Mouse (Mus musculus): ENCODE data around the gene Mdh1. TPM values are rescaled to one million over a fixed set of nuclear protein-coding genes. Genes with fewer than 3 reads are reported as not detected.
"Not testable (repeated sequence)": the region's sequence is repeated elsewhere in the genome, so short reads cannot be mapped to it uniquely, and the experiment has no call there.

Mdh1 gene
- polyA plus RNA-seq, 1 experiment from 2014 or later: 775 TPM

DNA sequence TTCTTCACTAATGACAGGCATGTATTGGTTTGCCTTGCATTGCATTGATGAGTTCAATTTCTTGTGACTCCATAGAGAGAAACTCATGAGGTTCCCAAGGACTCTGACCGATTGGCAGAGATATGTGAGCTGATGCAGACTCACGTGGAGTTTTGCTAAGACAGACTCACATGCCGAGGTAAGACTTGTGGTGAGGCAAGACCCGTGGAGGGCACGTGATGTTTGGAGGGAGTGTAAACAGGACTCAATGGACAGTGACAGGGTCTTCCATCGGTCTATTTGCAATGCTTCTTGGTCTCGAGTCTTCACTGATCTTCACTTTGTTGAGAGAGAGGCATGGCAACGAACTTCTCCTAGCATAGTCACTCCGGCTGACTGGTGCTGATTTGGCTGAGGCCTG lies 54.4 kb downstream of the Mdh1 start:
- H3K4me2 ChIP-seq (ENCODE audit: low read length): no peak overlapping the region
- 90% methylated on average over 9 of the region's 9 CpGs for WGBS
- H3K9me3 ChIP-seq (ENCODE audit: control insufficient read depth, low read length): no peaks in the 10 kb centered on the region
- H3K9ac ChIP-seq (ENCODE audit: low read depth, low read length): no peak overlapping the region
- H3K4me1 ChIP-seq (ENCODE audit: control insufficient read depth, insufficient read depth, low read depth, low read length): no peaks in the 10 kb centered on the region
- H3K4me3 ChIP-seq (ENCODE audit: low read length): no peak overlapping the region
- H3K36me3 ChIP-seq (ENCODE audit: control insufficient read depth, insufficient read depth, low read length): no peaks in the 10 kb centered on the region
- no peaks in the 10 kb centered on the region for H3K27me3 ChIP-seq (replicated peaks; ENCODE audit: control insufficient read depth, insufficient read depth, low read length)
- no peak for ATAC-seq
- no peak overlapping the region for H3K27ac ChIP-seq (ENCODE audit: low read depth, low read length)

DNA sequence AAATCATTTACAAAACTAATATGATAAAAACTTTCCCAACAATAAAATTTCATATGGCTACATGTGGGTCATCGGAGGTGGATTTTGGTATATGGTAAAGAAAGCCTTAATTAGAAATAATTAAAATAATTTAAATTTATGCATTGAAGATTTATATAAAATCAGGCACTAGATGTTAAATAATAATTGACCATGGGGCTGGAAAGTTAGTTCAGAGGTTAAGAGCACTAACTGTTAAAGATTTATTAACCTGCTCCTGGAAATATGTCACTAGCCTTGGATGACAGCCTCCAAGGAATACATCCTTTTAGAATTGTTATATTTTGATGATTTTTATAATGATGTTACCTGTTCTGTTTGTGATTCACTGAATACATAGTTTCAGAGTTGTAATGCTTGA lies 55.8 kb downstream of the Mdh1 start:
- not testable (repeated sequence) for H3K36me3 ChIP-seq (ENCODE audit: control insufficient read depth, insufficient read depth, low read length); H3K4me2 ChIP-seq (ENCODE audit: low read length); H3K4me3 ChIP-seq (ENCODE audit: low read length); H3K9me3 ChIP-seq (ENCODE audit: control insufficient read depth, low read length); H3K4me1 ChIP-seq (ENCODE audit: control insufficient read depth, insufficient read depth, low read depth, low read length); ATAC-seq; H3K9ac ChIP-seq (ENCODE audit: low read depth, low read length); H3K27ac ChIP-seq (ENCODE audit: low read depth, low read length); H3K27me3 ChIP-seq (replicated peaks; ENCODE audit: control insufficient read depth, insufficient read depth, low read length)
- WGBS: 96% methylated on average over 1 of the region's 1 CpGs

DNA sequence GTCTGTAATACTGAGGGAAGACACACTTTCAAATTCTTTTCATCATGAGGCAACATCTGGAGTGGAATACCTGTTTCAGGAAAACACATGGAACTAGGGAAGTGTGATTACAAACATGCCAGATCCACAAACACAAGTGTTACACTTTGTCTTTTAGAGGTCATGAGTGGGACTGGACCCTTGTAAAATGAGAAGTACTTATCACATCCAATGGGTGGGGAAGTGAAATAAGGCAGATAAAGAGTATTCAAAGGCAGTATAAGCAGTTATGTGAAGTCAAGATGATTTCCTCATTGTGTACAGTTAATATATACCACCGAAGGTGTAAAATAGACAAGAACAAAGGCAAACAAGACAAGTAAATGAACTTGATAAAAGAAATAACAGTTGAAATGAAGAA lies 61.6 kb downstream of the Mdh1 start:
- H3K4me2 ChIP-seq (ENCODE audit: low read length); ATAC-seq; H3K27me3 ChIP-seq (replicated peaks; ENCODE audit: control insufficient read depth, insufficient read depth, low read length); H3K9me3 ChIP-seq (ENCODE audit: control insufficient read depth, low read length); H3K27ac ChIP-seq (ENCODE audit: low read depth, low read length); H3K4me1 ChIP-seq (ENCODE audit: control insufficient read depth, insufficient read depth, low read depth, low read length); H3K36me3 ChIP-seq (ENCODE audit: control insufficient read depth, insufficient read depth, low read length); H3K9ac ChIP-seq (ENCODE audit: low read depth, low read length); H3K4me3 ChIP-seq (ENCODE audit: low read length): not testable (repeated sequence)
- 94% methylated on average over 1 of the region's 1 CpGs for WGBS

DNA sequence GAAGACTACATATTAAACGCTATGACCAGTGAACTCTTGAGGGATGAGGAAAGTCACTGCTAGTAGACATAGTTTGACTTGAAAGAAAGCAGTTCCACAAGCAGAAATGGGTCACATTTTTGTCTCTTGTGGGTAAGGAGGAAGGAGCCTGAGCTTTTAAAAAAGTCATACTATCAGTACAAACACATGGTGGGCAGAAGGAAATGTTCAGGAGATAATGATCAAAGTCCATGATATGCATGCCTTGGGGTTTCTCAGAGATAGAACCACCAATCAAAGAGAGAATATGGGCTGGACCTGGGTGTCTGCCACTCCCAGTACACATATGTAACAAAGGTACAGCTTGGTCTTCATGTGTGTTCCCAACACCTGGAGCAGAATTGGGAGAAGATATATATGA lies 63.5 kb downstream of the Mdh1 start:
- H3K4me1 ChIP-seq (ENCODE audit: control insufficient read depth, insufficient read depth, low read depth, low read length); H3K27me3 ChIP-seq (replicated peaks; ENCODE audit: control insufficient read depth, insufficient read depth, low read length); H3K4me3 ChIP-seq (ENCODE audit: low read length); H3K27ac ChIP-seq (ENCODE audit: low read depth, low read length); H3K9ac ChIP-seq (ENCODE audit: low read depth, low read length); H3K4me2 ChIP-seq (ENCODE audit: low read length); ATAC-seq; H3K9me3 ChIP-seq (ENCODE audit: control insufficient read depth, low read length); H3K36me3 ChIP-seq (ENCODE audit: control insufficient read depth, insufficient read depth, low read length): not testable (repeated sequence)
- WGBS: 79% methylated on average over 1 of the region's 1 CpGs

DNA sequence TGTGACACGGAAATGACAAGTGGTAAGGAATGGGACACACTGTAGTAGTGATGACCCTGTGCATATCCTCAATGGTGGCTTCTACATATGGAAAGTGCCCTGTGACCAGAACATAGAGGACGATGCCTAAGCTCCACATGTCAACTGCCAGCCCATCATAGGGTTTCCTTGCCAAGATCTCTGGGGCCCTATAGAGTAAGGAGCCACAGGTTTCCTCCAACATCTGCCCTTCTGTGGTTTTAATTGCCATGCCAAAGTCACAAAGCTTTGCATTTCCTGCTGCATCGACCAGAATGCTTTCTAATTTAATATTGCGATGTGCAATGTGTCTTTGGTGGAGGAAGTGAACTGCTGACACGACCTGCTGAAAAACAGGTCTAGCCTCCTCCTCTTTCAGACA lies 65.1 kb downstream of the Mdh1 start:
- not testable (repeated sequence) for H3K9me3 ChIP-seq (ENCODE audit: control insufficient read depth, low read length); H3K27me3 ChIP-seq (replicated peaks; ENCODE audit: control insufficient read depth, insufficient read depth, low read length); H3K9ac ChIP-seq (ENCODE audit: low read depth, low read length); H3K27ac ChIP-seq (ENCODE audit: low read depth, low read length); H3K4me3 ChIP-seq (ENCODE audit: low read length); ATAC-seq; H3K4me2 ChIP-seq (ENCODE audit: low read length); H3K4me1 ChIP-seq (ENCODE audit: control insufficient read depth, insufficient read depth, low read depth, low read length); H3K36me3 ChIP-seq (ENCODE audit: control insufficient read depth, insufficient read depth, low read length)
- 87% methylated on average over 5 of the region's 5 CpGs for WGBS

Small RNA genes within 50 kb of the gene (microRNA-seq; reads per million reads assigned to microRNA genes)
- gene Gm22990: not detected

Other genes starting within 250 kb of the Mdh1 start
- gene Ugp2, start 201.2 kb downstream of the Mdh1 start, polyA plus RNA-seq (2015; fragmentation: Nextera tagmentation; extraction: Ambion mirVana): 76.2 and 76.3 TPM in 2 replicates
- 10.5 and 11.4 TPM in 2 replicates for gene Wdpcp, start 132 bp downstream of the Mdh1 start, polyA plus RNA-seq (2015; fragmentation: Nextera tagmentation; extraction: Ambion mirVana)